Mouse (Mus musculus) lung, postnatal 25 days (tissue): ENCODE measurements around the gene Ccdc174.
"Not testable (repeated sequence)": the region's sequence is repeated elsewhere in the genome, so short reads cannot be mapped to it uniquely, and the experiment has no call there.

Experiments
- DNase-seq: peaks from one replicate; pipeline ENCODE4 v3.0.0; 2022; ENCODE audit warnings: low spot score

The Ccdc174 gene

DNA sequence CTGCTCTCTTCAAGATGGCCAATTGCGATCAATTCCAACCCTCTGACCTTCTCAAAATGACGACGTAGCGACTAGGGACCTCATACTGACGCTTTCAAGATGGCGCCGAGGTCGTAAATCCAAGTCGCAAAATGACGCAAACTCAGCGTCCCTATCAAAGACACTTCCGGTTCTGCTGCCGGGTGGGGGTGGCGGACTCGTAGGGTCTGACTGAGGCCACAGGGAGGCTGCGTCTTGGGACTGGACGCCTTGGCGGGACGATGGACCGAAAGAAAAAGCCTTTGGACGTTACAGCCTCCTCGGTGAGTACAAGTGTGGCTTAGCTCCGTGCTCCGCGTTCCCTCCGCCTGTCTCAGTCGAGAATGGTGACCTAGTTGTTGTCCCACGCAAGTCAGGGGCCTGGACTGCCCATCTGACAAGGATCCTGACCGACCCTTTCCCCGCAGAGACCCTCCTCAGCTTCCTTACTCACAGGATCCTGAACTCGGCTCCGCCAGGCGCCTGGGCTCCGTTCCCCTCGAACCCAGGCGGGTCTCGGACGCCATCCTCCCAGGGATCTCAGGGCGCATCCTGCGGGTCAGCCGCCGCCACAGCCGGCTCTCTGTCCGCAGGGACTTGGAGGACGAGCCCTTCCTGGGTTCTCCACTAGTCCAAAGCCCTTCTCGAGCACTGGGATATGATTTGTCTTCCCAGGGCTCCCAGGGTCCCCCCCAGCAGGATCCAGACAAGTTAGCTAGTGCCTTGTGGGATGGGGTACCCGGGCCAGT, at the start of gene Ccdc174:
Ccdc174 (plus strand) TSS at position 169 of the 767 bp plus-strand sequence.
- peak; percentile 95 for DNase-seq

DNA sequence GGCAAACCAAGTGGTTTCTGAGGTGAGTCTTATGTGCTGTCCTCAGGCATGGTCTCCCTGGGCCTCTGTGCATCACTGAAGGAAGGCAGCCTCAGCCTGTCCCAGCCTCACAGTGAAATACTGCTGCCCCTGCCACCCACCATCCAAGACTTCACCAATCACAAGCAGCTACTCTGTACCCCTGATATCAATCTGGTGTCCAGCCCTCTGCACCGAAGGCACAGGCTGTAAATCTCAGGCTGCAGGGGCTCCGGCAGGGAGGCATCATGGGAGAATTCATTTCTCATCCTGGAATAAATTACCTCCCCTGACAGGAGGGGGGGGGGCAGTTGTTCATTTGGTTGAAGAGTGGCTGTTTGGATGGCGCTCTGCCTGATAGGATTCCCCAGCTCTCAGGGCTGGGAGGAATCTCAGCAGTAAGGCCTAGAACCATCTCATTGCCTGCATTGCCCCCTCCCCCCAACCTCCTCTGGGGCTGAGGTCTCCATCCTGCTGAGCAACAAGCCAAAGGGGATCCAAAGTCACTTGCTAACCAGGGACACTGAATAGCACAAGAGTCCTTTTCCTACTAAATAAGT, 44.9 kb upstream of the Ccdc174 start:
- no peak for DNase-seq

DNA sequence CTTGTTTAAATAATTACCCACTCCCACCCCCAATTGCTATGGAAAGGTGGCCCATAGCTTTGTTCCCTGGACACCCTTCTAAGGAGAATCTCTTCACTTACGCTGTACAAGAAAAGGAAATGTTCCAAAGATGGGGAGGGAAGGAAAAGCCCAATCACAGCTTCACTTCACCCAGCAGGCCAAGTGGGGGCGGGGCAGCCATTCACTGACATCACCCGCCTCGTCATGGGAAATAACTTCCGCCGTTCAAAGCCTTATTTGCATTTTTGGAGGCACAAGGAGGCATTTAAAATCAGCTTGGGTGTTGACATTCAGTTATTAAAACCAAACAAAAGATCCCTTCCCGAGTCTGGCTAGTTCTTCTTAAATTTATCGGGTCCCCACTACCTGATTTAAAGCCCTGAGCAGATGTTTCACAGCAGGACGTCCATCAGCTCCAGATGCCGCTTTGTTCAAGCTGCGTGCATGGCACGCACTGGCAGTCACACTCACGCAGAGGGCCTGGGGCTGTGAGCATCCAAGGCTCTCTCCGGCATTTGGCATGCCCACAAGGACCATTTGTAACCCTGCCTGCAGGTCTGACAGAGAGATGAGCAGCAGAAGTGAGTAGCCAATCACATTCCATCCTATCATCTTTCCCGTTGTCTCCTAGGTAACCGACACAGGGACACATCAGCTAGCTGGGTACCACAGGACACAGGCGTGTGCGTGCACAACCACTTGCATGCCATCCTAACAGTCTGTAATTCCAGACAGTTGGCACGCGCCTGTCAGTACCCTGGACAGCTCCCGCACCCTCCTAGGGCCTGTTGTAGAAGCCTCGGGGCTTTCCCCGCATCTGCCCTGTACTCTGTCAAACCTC, 38.6 kb upstream of the Ccdc174 start:
- DNase-seq, result peak; percentile 14

- DNase-seq, result no peak
These were observed 34.8 kb upstream of the Ccdc174 start for GRCm38 (mm10) chr6:91842897-91843627.

- DNase-seq, result no peak
These were observed 34.2 kb upstream of the Ccdc174 start for GRCm38 (mm10) chr6:91843628-91844153.

- peak; percentile 11 for DNase-seq
These were observed 25.3 kb upstream of the Ccdc174 start for GRCm38 (mm10) chr6:91852550-91852949.

DNA sequence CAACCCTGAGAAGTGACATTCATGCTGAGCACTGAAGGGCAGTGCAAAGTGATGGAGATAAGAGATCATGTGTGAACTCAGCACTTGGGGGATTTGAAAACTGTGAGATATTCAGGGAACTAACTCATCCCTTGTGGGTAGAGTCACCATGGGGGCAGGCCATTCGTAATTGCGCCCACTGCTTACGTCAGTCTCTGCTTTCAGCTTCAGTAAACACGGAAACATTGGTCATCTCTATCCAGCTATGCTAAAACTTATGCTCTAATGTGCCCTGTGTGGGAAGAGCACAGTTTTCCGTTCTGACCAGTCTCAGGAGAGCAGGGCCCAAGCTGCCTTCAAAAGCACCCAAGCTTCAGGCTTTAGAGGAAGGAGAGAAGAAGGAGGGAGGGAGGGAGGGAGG, 19.5 kb upstream of the Ccdc174 start:
- DNase-seq, result no peak

GRCm38 (mm10) chr6:91862848-91863247, 15.0 kb upstream of the Ccdc174 start:
- DNase-seq, result no peak

- no peak for DNase-seq
These were observed 13.3 kb upstream of the Ccdc174 start for GRCm38 (mm10) chr6:91864595-91864994.

GRCm38 (mm10) chr6:91865601-91866000, 12.3 kb upstream of the Ccdc174 start:
- DNase-seq, result no peak

- DNase-seq, result no peak
These were observed 9.8 kb upstream of the Ccdc174 start for GRCm38 (mm10) chr6:91868091-91868490.

GRCm38 (mm10) chr6:91872781-91873180, 5.1 kb upstream of the Ccdc174 start:
- DNase-seq, result no peak

DNA sequence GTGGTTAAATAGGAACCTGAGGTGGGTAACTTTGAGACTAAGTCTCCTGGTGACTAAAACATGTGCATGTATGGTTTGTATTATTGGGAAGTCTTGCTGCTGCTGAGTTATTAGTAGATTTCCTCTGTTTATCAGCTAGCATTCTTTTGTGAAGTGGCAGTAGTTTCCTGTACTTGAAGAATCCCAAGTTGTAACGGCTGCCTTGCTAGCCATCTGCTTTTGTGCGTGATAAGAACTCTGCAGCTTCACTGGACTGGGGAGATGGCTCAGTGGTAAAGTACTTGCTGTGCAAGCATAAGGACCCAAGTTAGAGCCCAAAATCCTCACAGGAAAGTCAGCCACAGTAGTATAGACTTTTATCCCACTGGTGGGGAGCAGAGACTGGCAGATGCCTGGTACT, 6.0 kb downstream of the Ccdc174 start:
- DNase-seq, result peak; percentile 6

DNA sequence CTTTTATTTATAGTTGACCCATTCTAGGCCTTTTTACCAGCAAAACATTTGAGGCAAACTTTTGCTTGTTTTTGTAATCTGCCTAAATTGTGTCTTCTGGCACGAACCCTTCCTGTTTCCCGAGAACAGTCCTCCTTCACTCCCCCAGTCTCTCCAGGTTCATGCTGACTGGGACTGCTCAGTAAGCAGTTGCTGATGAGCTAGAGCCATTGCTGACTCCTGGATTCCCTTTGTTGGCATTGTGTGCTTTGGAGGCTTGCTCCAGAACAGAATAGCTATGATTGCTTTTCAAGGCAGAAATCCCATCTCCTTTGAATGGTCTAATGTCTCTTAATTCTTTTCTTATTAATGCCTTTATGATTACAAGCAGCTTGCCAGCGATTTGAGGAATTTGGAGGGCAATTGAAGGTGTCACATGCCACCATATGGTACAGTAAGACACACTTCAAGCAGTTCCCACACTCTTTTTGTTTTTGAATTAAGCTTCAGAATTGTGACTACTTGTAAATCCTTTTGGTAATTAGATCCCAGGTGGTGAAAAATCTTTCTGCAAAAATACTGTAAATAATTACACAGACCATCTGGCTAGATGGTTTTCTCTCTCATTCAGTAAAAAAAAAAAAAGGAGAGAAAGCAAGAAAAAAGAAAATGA, 11.5 kb downstream of the Ccdc174 start:
- no peak for DNase-seq

- no peak for DNase-seq
These were observed 12.8 kb downstream of the Ccdc174 start for GRCm38 (mm10) chr6:91890615-91891014.

DNA sequence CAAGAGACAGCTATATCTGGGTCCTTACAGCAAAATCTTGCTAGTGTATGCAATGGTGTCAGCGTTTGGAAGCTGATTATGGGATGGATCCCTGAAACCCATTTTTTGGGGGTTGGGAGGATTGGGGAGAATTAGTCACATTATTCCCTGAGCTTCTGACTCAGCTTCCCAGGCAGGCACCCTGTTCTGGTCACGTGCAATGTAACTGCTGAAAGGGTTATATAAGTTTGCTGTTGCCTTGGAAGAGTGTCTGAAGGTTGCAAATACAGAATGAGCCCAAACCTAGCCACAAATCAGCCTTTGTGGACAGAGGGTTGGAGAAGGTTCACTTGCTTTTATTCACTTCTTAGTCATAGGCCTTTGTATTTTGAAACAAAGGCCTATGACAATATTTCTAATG, 13.9 kb downstream of the Ccdc174 start:
- DNase-seq, result no peak

- DNase-seq, result no peak
These were observed 18.9 kb downstream of the Ccdc174 start for GRCm38 (mm10) chr6:91896783-91897182.

- DNase-seq, result peak; percentile 71
These were observed 23.7 kb downstream of the Ccdc174 start for GRCm38 (mm10) chr6:91901505-91901904.

DNA sequence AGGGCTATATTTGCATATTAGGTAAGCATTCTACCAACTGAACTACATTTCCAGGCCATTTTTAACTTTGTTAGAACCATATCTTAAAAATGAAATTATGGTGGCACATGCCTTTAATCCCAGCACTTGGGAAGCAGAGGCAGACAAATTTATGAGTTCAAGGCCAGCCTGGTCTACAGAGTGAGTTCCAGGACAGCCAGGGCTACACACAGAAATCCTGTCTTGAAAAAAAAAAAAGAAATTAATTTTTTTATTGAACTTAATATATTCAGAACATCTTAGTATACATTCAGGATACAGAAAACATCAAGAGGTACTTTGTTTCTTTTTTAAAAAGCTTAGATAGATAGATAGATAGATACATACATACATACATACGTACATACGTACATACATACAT, 24.7 kb downstream of the Ccdc174 start, which contains the start of gene 4930590J08Rik:
4930590J08Rik (plus strand) TSS at position 301 of the 400 bp plus-strand sequence.
- not testable (repeated sequence) for DNase-seq

GRCm38 (mm10) chr6:91914011-91914410, 36.2 kb downstream of the Ccdc174 start:
- no peak for DNase-seq

DNA sequence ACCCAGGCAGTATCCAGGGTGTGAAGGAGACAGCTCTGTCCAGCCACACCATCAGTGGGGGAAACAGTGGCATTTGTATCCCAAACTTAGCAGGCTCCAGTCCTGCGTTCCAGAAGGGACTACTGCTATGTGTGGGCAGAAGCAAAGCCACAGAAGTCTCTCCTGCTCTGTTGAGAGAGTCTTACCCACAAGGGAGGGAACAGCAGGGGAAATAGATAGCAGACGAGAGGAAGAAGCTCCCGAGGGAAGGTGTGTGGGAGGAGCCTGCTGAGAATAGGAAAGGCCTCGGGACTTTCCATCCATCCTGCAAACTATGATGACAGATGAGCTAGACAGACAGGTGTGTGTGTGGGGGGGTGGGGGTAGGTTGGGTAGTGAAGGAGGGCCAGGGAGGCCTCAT, 39.4 kb downstream of the Ccdc174 start:
- DNase-seq, result no peak
